Comparison of ENCODE assay signal across 9 mouse cellular contexts in the genomic region with DNA sequence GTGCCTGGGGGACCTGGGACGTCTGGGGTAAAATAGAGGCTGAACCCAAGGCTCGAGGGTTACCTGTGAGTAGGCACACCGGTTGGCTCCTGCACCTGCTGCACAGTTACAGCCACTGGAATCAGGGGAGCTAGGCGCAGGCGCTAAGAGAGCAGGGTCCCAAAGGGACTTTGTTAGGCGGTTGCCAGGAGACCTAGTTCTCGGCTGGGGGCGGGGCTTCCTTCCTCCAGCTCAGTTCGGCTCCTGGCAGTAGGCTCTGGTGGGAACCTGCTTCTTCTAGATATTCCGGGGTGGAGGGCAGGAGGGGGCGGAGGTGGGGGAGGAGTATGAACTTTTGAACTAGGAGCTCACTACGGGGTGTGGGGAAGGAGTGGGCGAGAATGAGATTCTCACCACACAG. TPM values are rescaled to one million over a fixed set of nuclear protein-coding genes. Genes with fewer than 3 reads are reported as not detected.
A peak's percentile ranks its signal among the peaks of the same experiment; 100 is the strongest.
DNase-seq lines count a peak whose midpoint lies in the region; ATAC-seq and TF ChIP-seq lines count a peak whose summit lies in the region.
"Had no signal": no experiment of that assay in that cellular context is flagged by ENCODE, and none has a peak within 500 bp of the region (broad histone marks: within the 10 kb centered on the region; RNA-seq: fewer than 3 reads in every experiment).

No protein-coding gene starts in this region.

- 7% methylated on average over 13 of the region's 13 CpGs for WGBS in heart, postnatal 0 days
- WGBS in midbrain, embryonic 12.5 days: 7% methylated on average over 13 of the region's 13 CpGs

- peak; percentile 49 to 53 for DNase-seq in frontal cortex, postnatal 14 days (ENCODE audit: low spot score in 2 of 2)
- DNase-seq in frontal cortex, postnatal 25 days (ENCODE audit: low spot score in 2 of 2): no peak
- DNase-seq in embryo, embryonic 10 days (ENCODE audit: low spot score): peak; percentile 79
- peak; percentile 43 for DNase-seq in heart, postnatal 0 days (ENCODE audit: low spot score)
- peak; percentile 83 for DNase-seq in kidney, postnatal 10 days
- DNase-seq in cerebellum, adult 8-10 months: no peak

- no peak overlapping the region for H3K4me3 ChIP-seq in heart, postnatal 0 days (ENCODE audit: low read depth, low read length)
- H3K4me3 ChIP-seq in midbrain, embryonic 12.5 days: no peak overlapping the region
- H3K4me3 ChIP-seq in testis, adult 2 months (ENCODE audit: control insufficient read depth, low read depth, low read length): peak overlapping the region; percentile 57

- no peaks in the 10 kb centered on the region for H3K9me3 ChIP-seq in heart, postnatal 0 days (replicated peaks; ENCODE audit: control insufficient read depth, low read length)
- H3K9me3 ChIP-seq in midbrain, embryonic 12.5 days: no peaks in the 10 kb centered on the region
- H3K9me3 ChIP-seq: G1E had no signal

- H3K27me3 ChIP-seq in heart, postnatal 0 days (ENCODE audit: control insufficient read depth, insufficient read depth, low read length): no peaks in the 10 kb centered on the region
- H3K27me3 ChIP-seq in midbrain, embryonic 12.5 days: 0 out of 2 replicates have a peak, but pooled peaks cover 7% of the 10 kb centered on the region
- H3K27me3 ChIP-seq in testis, adult 2 months (ENCODE audit: control insufficient read depth, insufficient read depth, low read length): no peaks in the 10 kb centered on the region

- TF ChIP-seq EP300 in heart, postnatal 0 days (IDR thresholded peaks at IDR 0.05; ENCODE audit: low read depth): no peak

- H3K36me3 ChIP-seq in heart, postnatal 0 days (replicated peaks; ENCODE audit: control insufficient read depth, insufficient read depth, low read length): no peaks in the 10 kb centered on the region
- H3K36me3 ChIP-seq in midbrain, embryonic 12.5 days: no peaks in the 10 kb centered on the region
- no peaks in the 10 kb centered on the region for H3K36me3 ChIP-seq in testis, adult 2 months (ENCODE audit: control insufficient read depth, insufficient read depth, low read length)
- H3K36me3 ChIP-seq: G1E had no signal

- H3K4me1 ChIP-seq in heart, postnatal 0 days (ENCODE audit: control insufficient read depth, insufficient read depth): 0 out of 2 replicates have a peak, but pooled peaks cover 3% of the 10 kb centered on the region
- H3K4me1 ChIP-seq in midbrain, embryonic 12.5 days: peaks cover 8% of the 10 kb centered on the region
- peaks cover 12% of the 10 kb centered on the region for H3K4me1 ChIP-seq in testis, adult 2 months (ENCODE audit: control insufficient read depth, insufficient read depth, low read length)

- peak; percentile 58; the same call in 1 of the 2 replicates for TF ChIP-seq POLR2A in testis, adult 2 months (IDR thresholded peaks at IDR 0.05; ENCODE audit: control insufficient read depth, low read depth, low read length)

- H3K4me2 ChIP-seq in heart, postnatal 0 days (ENCODE audit: low read depth, low read length): no peak overlapping the region
- 0 out of 2 replicates have a peak overlapping the region, but pooled peaks have one; percentile 9 for H3K4me2 ChIP-seq in midbrain, embryonic 12.5 days (replicated peaks)

- TF ChIP-seq CTCF in heart, postnatal 0 days (IDR thresholded peaks at IDR 0.05; ENCODE audit: low read depth): no peak
- TF ChIP-seq CTCF in testis, adult 2 months (IDR thresholded peaks at IDR 0.05; ENCODE audit: control insufficient read depth, insufficient read depth, insufficient replicate concordance, low read depth, low read length): no peak

- peak; percentile 63 for ATAC-seq in heart, postnatal 0 days (ENCODE audit: insufficient read depth, low read depth)
- peak; percentile 76 for ATAC-seq in midbrain, embryonic 12.5 days (ENCODE audit: low FRiP score, low read depth)

- no peak overlapping the region for H3K27ac ChIP-seq in heart, postnatal 0 days (ENCODE audit: low read depth)
- no peak overlapping the region for H3K27ac ChIP-seq in midbrain, embryonic 12.5 days (replicated peaks)
- no peak overlapping the region for H3K27ac ChIP-seq in testis, adult 2 months (ENCODE audit: control insufficient read depth, insufficient read depth, low read depth, low read length)

- H3K9ac ChIP-seq in heart, postnatal 0 days (replicated peaks; ENCODE audit: low read depth, low read length): no peak overlapping the region
- H3K9ac ChIP-seq in midbrain, embryonic 12.5 days (replicated peaks): no peak overlapping the region

RNA-seq across cellular contexts. Expression of a gene that starts 8.0 kb away (rescaled TPM):
- 0.77 TPM in 1 of 2 replicates, not detected in the other for total RNA-seq in heart, postnatal 0 days (2014; rRNA removed; ENCODE audit: low replicate concordance)
- polyA plus RNA-seq in heart, postnatal 0 days (2015; fragmentation: Nextera tagmentation; extraction: Ambion mirVana): 0.62 and 0.75 TPM in 2 replicates
- polyA plus RNA-seq in midbrain, embryonic 12.5 days (2016; fragmentation: Nextera tagmentation; extraction: Ambion mirVana): 4.4 and 4.7 TPM in 2 replicates
- polyA plus RNA-seq in testis, adult 2 months (2012; rRNA removed): 0.68 and 0.85 TPM in 2 replicates
- polyA plus RNA-seq: G1E had no signal

RNA-seq across cellular contexts. Expression of a gene that starts 50.6 kb away (rescaled TPM):
- 1.6 and 2.0 TPM in 2 replicates for total RNA-seq in heart, postnatal 0 days (2014; rRNA removed; ENCODE audit: low replicate concordance)
- 2.7 and 4.2 TPM in 2 replicates for polyA plus RNA-seq in heart, postnatal 0 days (2015; fragmentation: Nextera tagmentation; extraction: Ambion mirVana)
- polyA plus RNA-seq in midbrain, embryonic 12.5 days (2016; fragmentation: Nextera tagmentation; extraction: Ambion mirVana): 10.1 and 10.2 TPM in 2 replicates
- 3.3 and 3.8 TPM in 2 replicates for polyA plus RNA-seq in testis, adult 2 months (2012; rRNA removed)

RNA-seq across cellular contexts. Expression of a gene that starts 55.2 kb away (rescaled TPM):
- total RNA-seq in heart, postnatal 0 days (2014; rRNA removed; ENCODE audit: low replicate concordance): 0.19 and 0.23 TPM in 2 replicates
- polyA plus RNA-seq in heart, postnatal 0 days (2015; fragmentation: Nextera tagmentation; extraction: Ambion mirVana): 0.89 and 1.0 TPM in 2 replicates
- polyA plus RNA-seq in midbrain, embryonic 12.5 days (2016; fragmentation: Nextera tagmentation; extraction: Ambion mirVana): 1.4 and 1.7 TPM in 2 replicates
- polyA plus RNA-seq in testis, adult 2 months (2012; rRNA removed): 0.17 TPM in 1 of 2 replicates, not detected in the other

Comparison
In these comparisons a context has a peak if more than half of its experiments do, and no peak if none do; other contexts are left out.
1. DNase-seq: peak in frontal cortex, postnatal 14 days (2 of 2), embryo, embryonic 10 days (single experiment), heart, postnatal 0 days (single experiment) and kidney, postnatal 10 days (single experiment); none in frontal cortex, postnatal 25 days (0 of 2) and cerebellum, adult 8-10 months (single experiment).